Mouse (Mus musculus) MEL (cell line): ENCODE data around the gene Hspb6. TPM values are rescaled to one million over a fixed set of nuclear protein-coding genes. Genes with fewer than 3 reads are reported as not detected.

Experiments
- DNase-seq: peaks from one replicate; pipeline ENCODE4 v3.0.0; 2011; ENCODE audit warnings: low read depth, low spot score
- H3K27ac ChIP-seq: 2 replicates; pipeline ENCODE4 v1.5.1; 2012; ENCODE audit warnings: low read depth, mild to moderate bottlenecking, control low read depth, low read length, moderate library complexity; ENCODE audit not compliant: control insufficient read depth
- H3K27me3 ChIP-seq, 2 experiments: fragments of 150-350 bp in 1 of 2; sonication (generic) in 1 of 2; 2 replicates each; pipeline ENCODE4 v1.6.1; 2012; ENCODE audit warnings: low read length in 2 of 2, mild to moderate bottlenecking in 2 of 2, improper control_type of control experiment in 1 of 2, moderate library complexity in 1 of 2; ENCODE audit not compliant: insufficient read depth in 2 of 2, control insufficient read depth in 1 of 2
- H3K36me3 ChIP-seq, 2 experiments: 2 replicates each; pipeline ENCODE4 v1.6.1; 2012 to 2014; ENCODE audit warnings: low read length in 2 of 2, improper control_type of control experiment in 1 of 2, inconsistent platforms in 1 of 2, mild to moderate bottlenecking in 1 of 2; ENCODE audit not compliant: insufficient read depth in 2 of 2, control insufficient read depth in 1 of 2
- H3K4me1 ChIP-seq, 2 experiments: fragments of 150-350 bp in 1 of 2; sonication (generic) in 1 of 2; 2 replicates each; pipeline ENCODE4 v1.6.1; 2012; ENCODE audit warnings: low read length in 2 of 2, improper control_type of control experiment in 1 of 2, mild to moderate bottlenecking in 1 of 2; ENCODE audit not compliant: insufficient read depth in 2 of 2, control insufficient read depth in 1 of 2
- H3K4me3 ChIP-seq, 2 experiments: fragments of 150-350 bp in 1 of 2; sonication (generic) in 1 of 2; 2 replicates each; pipeline ENCODE4 v1.5.1; 2012; ENCODE audit warnings: low read depth in 2 of 2, low read length in 2 of 2, mild to moderate bottlenecking in 2 of 2, moderate library complexity in 2 of 2, control low read depth in 1 of 2, improper control_type of control experiment in 1 of 2; ENCODE audit not compliant: control insufficient read depth in 1 of 2, insufficient read depth in 1 of 2
- H3K79me2 ChIP-seq: 2 replicates; pipeline ENCODE4 v1.6.1; 2012; ENCODE audit warnings: mild to moderate bottlenecking, low read length, moderate library complexity; ENCODE audit not compliant: control insufficient read depth, poor library complexity, insufficient read depth
- H3K9ac ChIP-seq: 2 replicates; pipeline ENCODE4 v1.6.1; 2012; ENCODE audit warnings: low read depth, mild to moderate bottlenecking, control low read depth, low read length, moderate library complexity; ENCODE audit not compliant: control insufficient read depth, poor library complexity, severe bottlenecking
- H3K9me3 ChIP-seq: fragments of 150-350 bp; sonication (generic); replicated peaks from 2 replicates; pipeline ENCODE4 v1.6.1; 2012; ENCODE audit warnings: mild to moderate bottlenecking, low read length, improper control_type of control experiment, moderate library complexity; ENCODE audit not compliant: insufficient read depth
- BHLHE40 ChIP-seq: IDR thresholded peaks from 2 replicates; pipeline ENCODE4 v1.6.1; 2012; ENCODE audit warnings: low read depth, mild to moderate bottlenecking, inconsistent platforms, low read length, improper control_type of control experiment, borderline replicate concordance
- CHD2 ChIP-seq: IDR thresholded peaks from 2 replicates; pipeline ENCODE4 v1.6.1; 2011; ENCODE audit warnings: low read length, improper control_type of control experiment
- CTCF ChIP-seq, 3 experiments: IDR thresholded peaks in 2 of 3; conservative IDR thresholded peaks in 1 of 3; 2 replicates each; pipeline ENCODE4 v1.5.1; 2011 to 2012; ENCODE audit warnings: low read length in 3 of 3, low read depth in 2 of 3, mild to moderate bottlenecking in 2 of 3, improper control_type of control experiment in 1 of 3, inconsistent platforms in 1 of 3, mixed read lengths in 1 of 3, moderate library complexity in 1 of 3; ENCODE audit not compliant: control insufficient read depth in 1 of 3, insufficient read depth in 1 of 3, poor library complexity in 1 of 3, severe bottlenecking in 1 of 3
- E2F4 ChIP-seq: IDR thresholded peaks from 2 replicates; pipeline ENCODE4 v1.6.1; 2011; ENCODE audit warnings: low read depth, low read length, improper control_type of control experiment, borderline replicate concordance
- ELF1 ChIP-seq: IDR thresholded peaks from 2 replicates; pipeline ENCODE4 v1.6.1; 2014; ENCODE audit warnings: low read depth, mild to moderate bottlenecking, inconsistent platforms, low read length, improper control_type of control experiment, moderate library complexity
- EP300 ChIP-seq, 2 experiments: IDR thresholded peaks; 2 replicates each; pipeline ENCODE4 v1.6.1; 2011; ENCODE audit warnings: improper control_type of control experiment in 2 of 2, low read length in 2 of 2, low read depth in 1 of 2, mild to moderate bottlenecking in 1 of 2
- ETS1 ChIP-seq: IDR thresholded peaks from 2 replicates; pipeline ENCODE4 v1.6.1; 2012; ENCODE audit warnings: low read depth, mild to moderate bottlenecking, inconsistent platforms, low read length, improper control_type of control experiment, moderate library complexity
- GABPA ChIP-seq: IDR thresholded peaks from 2 replicates; pipeline ENCODE4 v1.6.1; 2012; ENCODE audit warnings: low read depth, mild to moderate bottlenecking, inconsistent platforms, low read length, improper control_type of control experiment, moderate library complexity
- GATA1 ChIP-seq: IDR thresholded peaks from 2 replicates; pipeline ENCODE4 v1.6.1; 2011; ENCODE audit warnings: low read depth, low read length, improper control_type of control experiment
- HCFC1 ChIP-seq: IDR thresholded peaks from 2 replicates; pipeline ENCODE4 v1.6.1; 2012; ENCODE audit warnings: low read depth, mild to moderate bottlenecking, inconsistent platforms, low read length, improper control_type of control experiment, moderate library complexity
- JUND ChIP-seq: IDR thresholded peaks from 2 replicates; pipeline ENCODE4 v1.6.1; 2011; ENCODE audit warnings: low read depth, mild to moderate bottlenecking, improper control_type of control experiment, low read length
- KAT2A ChIP-seq: conservative IDR thresholded peaks from 2 replicates; pipeline ENCODE4 v1.6.1; 2012; ENCODE audit warnings: low read depth, low read length, improper control_type of control experiment, inconsistent platforms
- MAFK ChIP-seq: IDR thresholded peaks from 2 replicates; pipeline ENCODE4 v1.6.1; 2011; ENCODE audit warnings: low read depth, mild to moderate bottlenecking, low read length, improper control_type of control experiment, borderline replicate concordance
- MAX ChIP-seq: IDR thresholded peaks from 2 replicates; pipeline ENCODE4 v1.6.1; 2011; ENCODE audit warnings: low read length, improper control_type of control experiment
- MAZ ChIP-seq: IDR thresholded peaks from 2 replicates; pipeline ENCODE4 v1.6.1; 2012; ENCODE audit warnings: low read depth, mild to moderate bottlenecking, inconsistent platforms, low read length, improper control_type of control experiment
- MEF2A ChIP-seq: IDR thresholded peaks from 2 replicates; pipeline ENCODE4 v1.6.1; 2014; ENCODE audit warnings: low read depth, mild to moderate bottlenecking, inconsistent platforms, low read length, improper control_type of control experiment; ENCODE audit not compliant: poor library complexity, insufficient replicate concordance, severe bottlenecking; ENCODE audit errors: extremely low read depth
- MXI1 ChIP-seq: IDR thresholded peaks from 2 replicates; pipeline ENCODE4 v1.6.1; 2011; ENCODE audit warnings: mild to moderate bottlenecking, low read depth, low read length, improper control_type of control experiment
- MYB ChIP-seq: IDR thresholded peaks from 2 replicates; pipeline ENCODE4 v1.6.1; 2011; ENCODE audit warnings: mild to moderate bottlenecking, low read depth, low read length, improper control_type of control experiment
- MYC ChIP-seq: IDR thresholded peaks from 2 replicates; pipeline ENCODE4 v1.6.1; 2011; ENCODE audit warnings: low read depth, mild to moderate bottlenecking, low read length, improper control_type of control experiment, moderate library complexity
- NELFE ChIP-seq: IDR thresholded peaks from 2 replicates; pipeline ENCODE4 v1.6.1; 2011; ENCODE audit warnings: low read depth, low read length, improper control_type of control experiment
- NRF1 ChIP-seq: IDR thresholded peaks from 2 replicates; pipeline ENCODE4 v1.6.1; 2014; ENCODE audit warnings: low read depth, mild to moderate bottlenecking, inconsistent platforms, low read length, improper control_type of control experiment, moderate library complexity; ENCODE audit not compliant: poor library complexity, insufficient read depth, severe bottlenecking
- POLR2A ChIP-seq, 2 experiments: IDR thresholded peaks; 2 replicates each; pipeline ENCODE4 v1.6.1; 2011 to 2012; ENCODE audit warnings: low read length in 2 of 2, mild to moderate bottlenecking in 2 of 2, control low read depth in 1 of 2, improper control_type of control experiment in 1 of 2, low read depth in 1 of 2, moderate library complexity in 1 of 2; ENCODE audit not compliant: control insufficient read depth in 1 of 2, insufficient read depth in 1 of 2, poor library complexity in 1 of 2
- POLR2AphosphoS2 ChIP-seq: IDR thresholded peaks from 2 replicates; pipeline ENCODE4 v1.6.1; 2011; ENCODE audit warnings: low read length, improper control_type of control experiment
- POLR2AphosphoS5 ChIP-seq: IDR thresholded peaks from 2 replicates; pipeline ENCODE4 v1.6.1; 2012; ENCODE audit warnings: low read depth, borderline replicate concordance, mild to moderate bottlenecking, inconsistent platforms, low read length, moderate library complexity, mixed read lengths
- RAD21 ChIP-seq: IDR thresholded peaks from 2 replicates; pipeline ENCODE4 v1.6.1; 2011; ENCODE audit warnings: mild to moderate bottlenecking, low read depth, low read length, improper control_type of control experiment
- RCOR1 ChIP-seq: IDR thresholded peaks from 2 replicates; pipeline ENCODE4 v1.6.1; 2012; ENCODE audit warnings: low read depth, mild to moderate bottlenecking, inconsistent platforms, low read length, improper control_type of control experiment
- SIN3A ChIP-seq: IDR thresholded peaks from 2 replicates; pipeline ENCODE4 v1.6.1; 2012; ENCODE audit warnings: low read length, improper control_type of control experiment, inconsistent platforms
- TAL1 ChIP-seq: IDR thresholded peaks from 2 replicates; pipeline ENCODE4 v1.6.1; 2012; ENCODE audit warnings: mild to moderate bottlenecking, inconsistent platforms, low read length, moderate library complexity, mixed read lengths
- TBP ChIP-seq: IDR thresholded peaks from 2 replicates; pipeline ENCODE4 v1.8.0; 2011; ENCODE audit warnings: low read depth, low read length, improper control_type of control experiment
- TCF12 ChIP-seq: IDR thresholded peaks from 2 replicates; pipeline ENCODE4 v1.6.1; 2014; ENCODE audit warnings: low read depth, mild to moderate bottlenecking, inconsistent platforms, low read length, improper control_type of control experiment, moderate library complexity
- UBTF ChIP-seq: IDR thresholded peaks from 2 replicates; pipeline ENCODE4 v1.6.1; 2012; ENCODE audit warnings: low read depth, mild to moderate bottlenecking, inconsistent platforms, low read length, improper control_type of control experiment, moderate library complexity, borderline replicate concordance; ENCODE audit not compliant: insufficient read depth
- USF1 ChIP-seq: IDR thresholded peaks from 2 replicates; pipeline ENCODE4 v1.6.1; 2014; ENCODE audit warnings: low read depth, mild to moderate bottlenecking, inconsistent platforms, low read length, improper control_type of control experiment, moderate library complexity
- USF2 ChIP-seq, 2 experiments: IDR thresholded peaks; 2 replicates each; pipeline ENCODE4 v1.6.1; 2011 to 2012; ENCODE audit warnings: improper control_type of control experiment in 2 of 2, low read length in 2 of 2, borderline replicate concordance in 1 of 2, inconsistent platforms in 1 of 2, low read depth in 1 of 2, mild to moderate bottlenecking in 1 of 2; ENCODE audit not compliant: insufficient read depth in 1 of 2
- ZKSCAN1 ChIP-seq: IDR thresholded peaks from 2 replicates; pipeline ENCODE4 v1.6.1; 2012; ENCODE audit warnings: low read depth, mild to moderate bottlenecking, inconsistent platforms, low read length, improper control_type of control experiment, moderate library complexity
- ZMIZ1 ChIP-seq: IDR thresholded peaks from 2 replicates; pipeline ENCODE4 v1.6.1; 2012; ENCODE audit warnings: low read depth, mild to moderate bottlenecking, inconsistent platforms, low read length, improper control_type of control experiment, moderate library complexity
- ZNF384 ChIP-seq: IDR thresholded peaks from 2 replicates; pipeline ENCODE4 v1.6.1; 2012; ENCODE audit warnings: low read depth, mild to moderate bottlenecking, inconsistent platforms, low read length, improper control_type of control experiment
- polyA plus RNA-seq, 2 experiments: library from polyadenylated mRNA; stranded (reverse) in 1 of 2; unstranded in 1 of 2; fragments of >175 nt in 1 of 2; fragments of >200 nt in 1 of 2; gene quantifications; 2 replicates each; pipeline versions ENCODE4 v1.2.1 to v1.2.4; 2012; ENCODE audit warnings: low replicate concordance in 2 of 2, low read depth in 1 of 2; ENCODE audit not compliant: insufficient read length in 2 of 2, insufficient read depth in 1 of 2, missing spikeins in 1 of 2
- total RNA-seq: library from RNA; depleted of rRNA; stranded (reverse); fragments of 300-350 nt; gene quantifications from 2 replicates; pipeline ENCODE4 v1.2.3, GENCODE M21; 2012

Gene Hspb6
- total and polyA plus RNA-seq, 3 experiments: 1.5 to 12.4 TPM; not detected in 1

- Histone ChIP-seq H3K36me3 (peaks cover 0 to 5% of the 10 kb centered on the region in 2 experiments; a peak in 2 of 4 replicates), H3K9me3 (no peaks in the 10 kb centered on the region), H3K4me1 (peaks cover 0 to 5% of the 10 kb centered on the region in 2 experiments; a peak in 1 of 4 replicates), H3K27ac (peak overlapping the region; percentile 93), H3K9ac (peak overlapping the region; percentile 81), H3K4me3 (peak overlapping the region; percentile 48 to 71), H3K27me3 (no peaks in the 10 kb centered on the region), H3K79me2 (peaks cover 2% of the 10 kb centered on the region; the same call in 1 of the 2 replicates)
- DNase-seq: peak; percentile 89
- 0 out of 2 replicates have a peak, but pooled peaks have one; percentile 4 for TF ChIP-seq ELF1
- TF ChIP-seq E2F4: 0 out of 2 replicates have a peak, but pooled peaks have one; percentile 41
- no peak for TF ChIP-seq ZMIZ1
- TF ChIP-seq EP300 (IDR thresholded peaks at IDR 0.05; ENCODE audit: low read depth in 1 of 2, low read length in 2 of 2): no peak
- TF ChIP-seq SIN3A: no peak; the same call in 1 of the 2 replicates
- TF ChIP-seq USF1: 0 out of 2 replicates have a peak, but pooled peaks have one; percentile 20
- TF ChIP-seq MXI1: peak; percentile 53
- TF ChIP-seq RAD21: no peak; the same call in none of the 2 replicates
- no peak for TF ChIP-seq JUND
- no peak for TF ChIP-seq MEF2A
- no peak for TF ChIP-seq ETS1
- TF ChIP-seq ZKSCAN1: no peak
- no peak for TF ChIP-seq CHD2
- TF ChIP-seq POLR2AphosphoS2: no peak
- TF ChIP-seq MYB: no peak
- no peak for TF ChIP-seq POLR2A (IDR thresholded peaks at IDR 0.05; ENCODE audit: control insufficient read depth in 1 of 2, insufficient read depth in 1 of 2, low read depth in 1 of 2, low read length in 2 of 2, poor library complexity in 1 of 2)
- TF ChIP-seq CTCF (IDR thresholded peaks at IDR 0.05 in 2 of 3, conservative IDR thresholded peaks at IDR 0.05 in 1 of 3; ENCODE audit: control insufficient read depth in 1 of 3, insufficient read depth in 1 of 3, low read depth in 2 of 3, low read length in 3 of 3, poor library complexity in 1 of 3, severe bottlenecking in 1 of 3): peak in 2 of 3 experiments; percentile 25 to 45; a peak in 4 of 6 replicates
- no peak for TF ChIP-seq USF2 (IDR thresholded peaks at IDR 0.05; ENCODE audit: borderline replicate concordance in 1 of 2, insufficient read depth in 1 of 2, low read depth in 1 of 2, low read length in 2 of 2)
- no peak for TF ChIP-seq GABPA
- TF ChIP-seq MAFK: no peak
- peak; percentile 76 for TF ChIP-seq KAT2A
- peak; percentile 36; the same call in 1 of the 2 replicates for TF ChIP-seq ZNF384
- no peak for TF ChIP-seq NRF1
- TF ChIP-seq BHLHE40: no peak
- peak; percentile 87 for TF ChIP-seq TBP
- TF ChIP-seq RCOR1: peak; percentile 26; the same call in 1 of the 2 replicates
- no peak for TF ChIP-seq POLR2AphosphoS5
- peak; percentile 91 for TF ChIP-seq HCFC1
- peak; percentile 89 for TF ChIP-seq MYC
- TF ChIP-seq NELFE: no peak
- TF ChIP-seq MAZ: no peak
- no peak for TF ChIP-seq GATA1
- 0 out of 2 replicates have a peak, but pooled peaks have one; percentile 12 for TF ChIP-seq TCF12
- TF ChIP-seq UBTF: no peak
- TF ChIP-seq MAX: peak; percentile 64
- no peak for TF ChIP-seq TAL1
These were observed 405 bp upstream of the Hspb6 start for GRCm38 (mm10) chr7:30551445-30552101.
